Mouse (Mus musculus) fat pad, adult 2 months (tissue): Measurements from ENCODE around the gene Pla2g12a.
A peak's percentile ranks its signal among the peaks of the same experiment; 100 is the strongest.

ENCODE experiments used
- DNase-seq: peaks from one replicate; pipeline ENCODE4 v3.0.0-alpha.2; 2011; ENCODE audit warnings: low read depth, low spot score; ENCODE audit errors: extremely low read depth

Pla2g12a gene

DNA sequence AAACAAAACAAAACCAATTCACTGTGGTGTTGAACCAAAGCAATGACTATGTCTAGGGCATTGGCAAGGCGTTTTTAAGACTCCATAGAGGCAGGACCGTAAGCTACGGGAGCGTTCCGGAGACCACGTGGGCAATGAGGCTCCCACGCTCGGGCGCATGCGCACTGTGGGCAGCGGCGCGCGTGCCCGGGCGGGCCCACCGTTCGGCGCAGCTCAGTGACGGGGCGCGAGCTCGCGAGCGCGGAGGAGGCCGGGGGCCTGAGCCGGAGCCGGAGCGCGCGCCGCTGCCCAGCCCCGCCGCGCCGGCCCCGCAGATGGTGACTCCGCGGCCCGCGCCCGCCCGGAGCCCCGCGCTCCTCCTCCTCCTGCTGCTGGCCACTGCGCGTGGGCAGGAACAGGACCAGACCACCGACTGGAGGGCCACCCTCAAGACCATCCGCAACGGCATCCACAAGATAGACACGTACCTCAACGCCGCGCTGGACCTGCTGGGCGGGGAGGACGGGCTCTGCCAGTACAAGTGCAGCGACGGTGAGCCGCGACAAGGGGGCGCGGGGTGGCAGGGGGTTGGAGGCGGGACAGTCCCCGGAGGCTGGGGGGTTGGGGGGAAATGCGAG, at the start of gene Pla2g12a:
Gene Pla2g12a, plus strand, starts transcription at position 202 of the 617 bp plus-strand sequence.
- no peak for DNase-seq

DNA sequence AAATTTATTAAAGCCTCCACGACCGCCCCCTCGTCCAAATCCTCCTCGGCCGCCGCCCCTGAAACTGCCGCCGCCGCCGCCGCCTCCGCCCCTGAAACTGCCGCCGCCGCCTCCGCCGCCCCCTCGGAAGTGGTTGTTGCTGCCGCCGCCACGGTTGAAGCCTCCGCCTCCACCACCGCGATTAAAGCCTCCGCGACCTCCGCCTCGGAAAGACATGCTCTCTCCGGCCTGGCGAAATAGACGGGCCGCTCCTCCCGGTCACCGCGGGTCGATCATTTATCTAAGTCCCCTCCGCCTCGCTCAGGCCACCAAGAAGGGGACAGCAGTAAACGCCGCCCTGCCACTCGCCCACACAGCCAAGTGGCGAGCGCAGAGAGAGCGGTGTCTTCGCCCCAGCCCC, 47.8 kb upstream of the Pla2g12a start:
- DNase-seq = no peak

DNA sequence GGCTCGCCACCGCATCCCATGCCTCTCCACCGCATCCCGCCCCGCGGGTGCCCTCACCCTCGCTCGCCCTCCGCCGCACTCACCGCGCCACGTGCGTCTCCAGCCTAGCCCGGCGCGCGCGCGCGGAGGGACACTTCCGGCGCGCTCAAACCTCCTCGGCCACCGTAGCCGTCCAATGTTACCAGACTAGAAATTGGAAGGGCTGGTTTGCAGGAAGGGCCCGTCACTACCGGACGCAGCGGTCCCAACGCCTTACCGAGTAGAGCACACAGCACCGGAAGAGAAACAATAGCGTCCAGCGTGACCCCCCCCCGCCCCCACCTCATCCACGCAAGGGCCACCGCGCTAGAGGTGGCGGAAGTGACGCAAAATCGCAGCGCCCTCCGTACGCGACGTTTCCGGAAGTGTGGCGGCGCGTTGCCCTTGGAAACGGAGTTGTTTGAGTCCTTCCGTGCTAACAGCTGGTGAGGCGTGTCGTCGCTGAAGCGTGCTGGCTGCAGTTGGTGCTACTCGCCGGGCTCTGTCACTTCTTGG, 47.3 kb upstream of the Pla2g12a start, which contains the start of gene Gar1:
Gene Gar1, minus strand, starts transcription at position 362 of the 534 bp plus-strand sequence.
- DNase-seq = peak; percentile 52

DNA sequence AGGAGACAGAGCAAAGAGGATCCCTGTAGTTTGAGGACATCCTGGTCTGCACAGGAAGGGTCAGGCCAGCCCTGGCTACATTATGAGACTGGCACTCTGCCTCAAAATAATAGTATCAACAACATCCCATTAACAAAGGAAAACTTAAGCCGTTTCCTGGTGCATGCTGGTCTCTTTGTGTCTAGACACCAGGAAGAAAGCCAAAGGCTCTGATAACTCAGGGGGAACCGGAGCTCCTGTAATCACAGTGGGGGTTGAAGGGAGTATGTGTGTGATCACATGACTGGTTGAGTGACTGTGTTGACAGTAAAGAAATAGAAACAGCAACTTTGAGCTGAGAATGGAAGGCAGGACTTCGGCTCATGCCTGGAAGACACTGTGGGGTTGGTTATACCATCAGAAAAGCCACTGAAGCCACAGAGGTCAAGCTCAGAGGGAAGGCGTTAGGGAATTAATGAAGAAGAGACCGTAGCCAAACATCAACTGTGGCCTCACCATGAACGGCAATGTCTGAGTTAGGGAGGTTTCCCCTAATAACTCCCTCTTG, 42.9 kb upstream of the Pla2g12a start, which contains the start of gene Cfi:
Gene Cfi, plus strand, starts transcription at position 497 of the 547 bp plus-strand sequence.
- DNase-seq = no peak

DNA sequence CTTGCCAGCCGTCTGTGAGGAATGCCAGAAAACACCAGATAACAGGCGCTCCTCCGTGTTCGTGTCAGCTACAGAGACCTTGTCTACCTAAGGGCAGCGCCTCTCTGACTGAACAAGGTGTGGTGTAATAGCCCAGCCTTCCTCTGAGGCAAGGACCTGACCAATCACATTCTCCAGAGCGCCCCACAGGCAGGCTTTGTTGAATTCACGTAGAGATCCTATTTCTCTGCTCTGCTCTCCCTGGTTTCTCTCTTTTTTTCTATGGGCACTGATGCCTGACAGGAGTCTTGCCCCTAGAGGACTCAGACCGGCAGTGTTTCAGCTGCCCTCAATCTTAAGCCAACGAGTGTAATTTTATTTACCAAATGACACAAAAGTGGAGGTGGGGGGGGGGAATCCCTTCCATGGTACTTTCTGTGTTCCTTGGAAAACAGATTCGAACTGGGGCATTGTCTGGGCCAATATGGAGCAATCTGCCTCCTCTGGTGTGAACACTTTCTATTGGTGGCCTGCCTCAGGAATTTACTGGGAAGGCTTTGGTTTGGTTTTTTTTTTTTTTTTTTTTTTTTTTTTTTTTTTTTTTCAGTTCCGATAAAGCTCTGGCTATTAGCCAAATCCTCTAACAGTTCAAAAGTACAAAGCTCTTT, 42.2 kb upstream of the Pla2g12a start:
- no peak for DNase-seq

DNA sequence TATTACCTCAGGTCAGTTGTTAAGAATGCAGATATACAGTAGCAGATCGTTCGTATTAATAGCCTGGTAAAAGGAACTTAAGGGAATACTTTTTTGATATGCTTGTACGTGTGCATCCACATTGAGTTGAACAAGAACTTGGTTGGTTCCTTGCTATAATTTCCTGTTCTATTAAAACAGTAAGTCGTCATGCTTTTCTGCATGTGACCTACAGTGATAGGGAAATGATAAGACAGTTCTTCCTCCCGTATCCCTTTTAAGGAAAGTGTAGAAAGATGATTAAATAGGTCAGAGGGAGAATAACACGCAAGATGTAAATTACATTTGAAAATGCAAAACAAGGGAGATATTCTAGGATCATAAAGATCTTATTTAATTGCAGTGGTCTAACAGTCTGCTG, 41.4 kb upstream of the Pla2g12a start:
- no peak for DNase-seq

DNA sequence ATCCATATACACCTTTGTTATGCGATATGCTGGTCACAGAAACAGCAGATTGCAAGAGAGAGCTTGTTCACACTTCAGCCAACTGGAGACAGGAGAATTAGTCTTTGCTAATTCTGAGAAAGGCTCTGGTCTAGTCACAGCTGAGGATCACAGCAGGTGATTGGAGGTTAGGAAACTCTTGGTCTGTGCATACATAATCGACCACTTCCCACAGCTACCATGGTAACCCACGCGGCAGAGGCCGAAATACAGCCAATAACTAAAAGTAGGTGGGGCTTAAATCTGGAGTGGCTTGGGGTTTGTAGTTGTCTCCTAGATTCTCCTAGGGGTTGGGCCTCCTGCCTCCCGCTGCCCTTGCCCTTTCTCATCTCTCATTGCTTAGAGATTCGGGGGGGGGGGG, 40.4 kb upstream of the Pla2g12a start:
- DNase-seq = no peak

DNA sequence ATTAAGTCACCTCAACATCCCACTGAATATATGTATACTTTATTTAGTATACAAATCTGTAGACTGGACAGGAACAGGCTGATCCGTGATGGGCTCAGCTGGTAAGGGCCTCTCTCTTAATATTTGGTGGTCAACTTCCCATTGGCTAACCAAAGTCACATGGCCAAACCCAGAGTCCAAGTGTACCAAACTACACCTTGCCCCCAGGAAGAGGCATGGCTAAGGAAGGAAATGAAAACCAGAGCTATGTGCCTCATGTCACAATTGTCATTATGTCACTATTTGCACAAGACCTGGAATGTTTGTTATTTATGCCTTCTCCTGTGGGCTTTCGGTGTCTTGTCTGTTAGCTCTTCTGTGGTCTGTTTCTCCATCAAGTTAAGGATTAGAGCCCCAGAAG, 32.5 kb upstream of the Pla2g12a start:
- DNase-seq = no peak

DNA sequence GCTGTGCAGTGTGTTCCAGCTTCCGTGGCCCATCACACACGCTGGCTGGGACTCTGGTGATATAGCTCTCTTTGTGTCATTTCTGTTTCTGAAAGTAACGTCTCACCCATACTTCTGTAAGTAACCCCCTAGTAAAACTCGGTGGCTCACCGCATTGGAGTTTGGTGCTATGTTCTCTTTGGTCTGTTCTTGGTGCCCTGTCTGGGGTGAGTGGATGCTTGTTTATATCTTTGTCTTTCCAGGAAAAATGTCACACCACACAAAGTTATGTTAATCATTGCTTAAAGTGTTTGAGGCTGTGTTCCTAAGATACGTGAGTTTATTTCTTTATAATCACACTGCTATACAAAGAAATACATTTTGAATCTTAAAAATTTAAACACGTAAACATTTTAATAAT, 31.6 kb upstream of the Pla2g12a start:
- no peak for DNase-seq

DNA sequence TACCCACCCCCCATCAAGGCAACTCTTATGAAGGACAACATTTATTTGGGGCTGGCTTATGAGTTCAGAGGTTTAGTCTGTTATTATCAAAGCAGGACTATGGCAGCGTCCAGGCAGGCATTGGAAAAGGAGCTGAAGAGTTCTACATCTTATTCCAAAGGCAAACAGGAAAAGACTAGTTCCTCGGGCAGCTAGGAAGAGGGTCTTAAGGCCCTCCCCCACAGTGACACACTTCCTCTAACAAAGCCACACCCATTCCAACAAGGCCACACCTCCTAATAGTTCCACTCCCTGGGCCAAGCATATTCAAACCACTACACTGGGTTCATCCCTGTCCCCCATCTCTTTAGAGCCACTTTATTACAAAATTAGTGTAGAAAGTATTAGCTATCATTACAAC, 15.8 kb upstream of the Pla2g12a start:
- no peak for DNase-seq

DNA sequence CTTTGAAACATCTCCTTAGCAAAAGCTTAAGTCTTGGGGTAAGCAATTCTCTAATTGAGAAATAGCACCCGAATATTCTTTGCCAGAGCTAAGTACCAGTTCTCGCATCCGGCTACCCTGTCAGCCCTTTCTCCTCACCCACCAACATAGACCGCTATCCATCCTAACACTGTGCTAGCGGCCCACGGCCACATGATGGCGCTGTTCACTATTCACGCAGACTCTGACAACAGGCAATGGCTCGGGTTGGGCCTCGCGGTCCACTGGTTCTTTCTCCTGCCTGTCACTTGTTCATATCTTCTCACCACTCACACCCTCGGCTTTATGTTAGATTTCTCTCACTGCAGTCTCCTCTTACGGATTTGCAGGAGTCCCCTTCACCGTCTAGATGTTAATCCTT, 14.7 kb upstream of the Pla2g12a start:
- no peak for DNase-seq

DNA sequence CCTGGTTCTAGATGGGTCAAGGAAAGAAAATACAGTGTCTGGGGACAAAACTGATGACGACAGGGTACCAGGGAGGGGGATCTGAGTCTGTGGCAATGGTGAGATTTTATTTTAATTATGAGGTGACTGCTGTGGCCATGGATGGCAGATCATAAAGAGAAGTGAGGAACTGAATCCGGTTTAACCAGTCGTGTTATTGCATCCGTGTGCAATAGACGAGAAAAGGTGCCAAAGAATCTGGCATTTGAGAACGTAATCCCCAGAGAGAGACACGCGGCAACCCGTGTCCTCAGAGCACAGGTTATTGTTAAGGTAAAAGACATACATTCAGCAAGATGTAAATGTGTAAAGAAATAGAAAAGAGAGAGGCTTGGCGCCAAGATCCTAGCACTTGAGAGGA, 1.1 kb upstream of the Pla2g12a start:
- DNase-seq = peak; percentile 69

DNA sequence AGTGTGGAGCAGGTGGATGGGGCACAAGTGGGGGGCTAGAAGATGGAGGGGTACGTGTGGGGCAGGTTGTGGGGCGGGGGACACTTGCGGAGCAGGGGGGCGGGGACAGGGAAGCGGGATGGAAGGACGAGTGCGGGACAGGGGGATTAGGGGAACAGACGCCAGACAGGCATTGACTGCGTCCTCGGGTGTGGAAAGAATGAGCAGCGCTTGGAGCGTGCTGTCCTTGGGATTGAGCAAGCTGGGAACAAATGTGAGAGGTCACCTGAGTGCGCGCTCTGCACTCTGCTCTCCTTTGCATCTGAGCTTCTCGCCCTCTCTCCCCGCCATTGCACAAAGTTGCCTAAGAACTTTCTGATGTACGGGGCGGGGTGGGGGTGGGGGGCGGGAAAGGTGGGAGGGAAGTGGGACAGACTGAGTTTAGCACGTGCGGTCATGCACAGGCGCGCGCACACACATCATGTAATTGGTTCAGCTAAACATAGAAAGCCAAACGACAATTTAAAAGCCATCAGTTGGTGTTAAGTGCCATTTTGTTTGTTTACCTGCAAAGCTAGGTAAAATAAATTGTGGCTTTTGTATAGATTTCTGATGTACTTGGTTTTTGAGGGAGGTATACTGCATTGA, 838 bp downstream of the Pla2g12a start:
- no peak for DNase-seq

DNA sequence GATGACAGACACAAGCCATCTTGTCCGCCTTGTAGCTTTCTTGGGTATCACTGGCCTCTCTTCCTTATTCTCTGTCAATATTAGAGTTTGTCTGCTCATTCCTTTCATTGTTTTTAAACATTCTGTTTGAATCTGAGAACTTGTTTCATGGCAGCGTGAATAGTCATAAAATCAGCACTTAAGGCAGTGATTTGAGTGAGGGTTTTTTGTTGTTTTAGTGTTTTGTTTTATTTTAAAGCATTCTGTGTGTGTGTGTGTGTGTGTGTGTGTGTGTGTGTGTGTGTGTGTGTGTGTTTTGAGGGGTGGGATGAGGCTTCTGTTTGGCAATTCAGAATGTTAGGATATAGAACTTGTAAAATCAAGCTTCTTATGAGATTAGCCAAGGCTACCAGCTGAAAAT, 1.5 kb downstream of the Pla2g12a start:
- DNase-seq = no peak

DNA sequence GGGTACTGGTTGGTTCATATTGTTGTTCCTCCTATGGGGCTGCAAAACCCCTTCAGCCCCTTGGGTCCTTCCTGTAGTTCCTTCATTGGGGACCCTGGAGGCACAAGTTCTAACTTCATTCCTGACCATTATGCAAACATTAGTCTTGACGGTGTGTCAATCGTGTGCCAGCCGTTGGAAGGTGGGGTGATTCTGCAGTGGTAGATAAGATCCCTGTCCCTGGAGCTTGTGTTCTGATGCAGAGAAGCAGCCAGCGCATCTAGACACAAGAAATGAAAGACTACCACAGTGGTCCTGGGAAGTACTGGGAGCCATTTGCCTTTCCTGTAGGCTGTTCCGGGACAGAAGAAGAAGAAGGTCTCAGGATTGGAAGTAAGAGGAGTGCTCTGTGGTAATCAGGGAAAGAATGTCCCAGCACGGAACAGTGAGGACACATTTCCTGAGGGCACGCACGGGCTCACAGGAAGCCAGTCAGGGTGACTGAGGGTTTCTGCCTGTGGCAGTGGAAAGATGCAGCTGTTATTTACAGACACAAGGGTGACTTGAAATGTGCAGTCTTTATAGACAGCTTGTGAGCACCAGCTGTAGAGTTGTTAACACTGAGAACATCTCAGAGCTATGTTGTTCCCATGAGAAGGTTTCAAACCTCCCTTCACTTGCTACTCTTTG, 2.7 kb downstream of the Pla2g12a start:
- no peak for DNase-seq

DNA sequence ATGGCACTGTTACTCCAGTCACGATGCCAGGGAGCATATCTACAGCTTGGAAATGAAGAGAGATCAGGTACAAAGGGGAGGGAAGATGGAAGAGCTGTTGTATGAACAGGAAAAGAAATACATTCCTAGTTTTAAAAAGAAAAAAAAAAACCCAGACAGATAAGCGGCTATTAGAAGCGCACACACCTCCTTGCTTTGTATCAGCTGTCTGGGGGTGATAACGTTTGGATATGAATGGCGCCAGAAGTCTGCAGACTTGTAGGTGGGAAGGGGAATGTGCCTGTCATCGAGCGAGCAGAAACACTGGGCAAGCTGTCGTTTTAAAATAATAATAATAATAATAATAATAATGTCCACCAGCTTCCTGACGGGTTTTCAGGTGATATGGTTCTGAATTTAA, 7.2 kb downstream of the Pla2g12a start:
- no peak for DNase-seq

DNA sequence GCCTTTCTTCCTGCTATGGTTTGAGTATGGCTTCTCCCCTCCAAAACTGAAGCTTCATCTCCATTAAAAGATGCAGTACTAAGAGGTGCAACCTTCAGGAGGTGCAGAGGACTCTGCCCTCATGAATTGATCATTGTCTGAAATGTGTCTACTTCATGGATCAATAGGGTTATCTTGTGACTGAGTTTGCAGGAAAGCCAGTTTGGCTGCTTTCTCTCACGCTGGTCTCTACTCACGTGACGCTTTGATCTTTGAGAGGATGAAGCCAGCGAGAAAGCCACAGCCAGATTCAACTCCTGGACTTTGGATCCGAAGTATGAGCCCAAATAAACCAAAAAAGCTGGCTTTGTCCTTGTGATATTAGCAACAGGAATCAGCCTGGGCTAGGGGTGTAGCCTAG, 8.0 kb downstream of the Pla2g12a start:
- DNase-seq = no peak

DNA sequence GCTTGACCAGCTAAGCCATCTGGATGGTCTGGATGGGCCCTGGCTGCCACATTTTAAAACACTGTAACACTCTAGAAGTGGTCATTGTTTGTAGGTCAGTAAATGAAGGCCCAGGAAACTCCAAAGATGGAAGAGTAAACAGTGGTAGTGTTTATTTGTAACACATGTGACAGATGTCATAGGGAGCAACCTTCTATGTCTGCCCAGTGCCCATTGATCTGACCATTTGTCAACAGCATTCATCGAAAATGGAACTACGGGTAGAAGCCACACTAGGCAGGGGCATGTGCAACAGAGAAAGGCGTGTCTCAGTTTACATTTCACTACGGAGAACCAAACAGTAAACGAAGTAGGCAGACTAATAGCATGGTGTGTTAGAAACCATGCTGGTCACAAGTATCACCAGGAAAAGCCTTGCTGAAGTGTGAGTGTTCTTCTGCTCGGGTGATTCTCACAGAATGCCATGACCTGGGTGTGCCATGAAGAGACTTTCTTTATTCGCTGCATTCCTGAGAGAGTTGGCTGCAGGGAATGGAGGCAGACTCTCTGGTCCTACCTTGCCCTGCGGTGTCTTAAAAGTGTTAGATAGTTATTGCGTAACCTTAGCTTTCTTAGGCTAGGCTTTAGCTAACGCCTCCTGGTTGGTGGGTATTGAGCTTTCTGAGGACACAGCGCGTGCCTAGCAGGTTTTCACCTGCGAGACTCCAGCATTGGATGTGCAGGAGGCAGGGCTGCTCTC, 9.5 kb downstream of the Pla2g12a start:
- no peak for DNase-seq

DNA sequence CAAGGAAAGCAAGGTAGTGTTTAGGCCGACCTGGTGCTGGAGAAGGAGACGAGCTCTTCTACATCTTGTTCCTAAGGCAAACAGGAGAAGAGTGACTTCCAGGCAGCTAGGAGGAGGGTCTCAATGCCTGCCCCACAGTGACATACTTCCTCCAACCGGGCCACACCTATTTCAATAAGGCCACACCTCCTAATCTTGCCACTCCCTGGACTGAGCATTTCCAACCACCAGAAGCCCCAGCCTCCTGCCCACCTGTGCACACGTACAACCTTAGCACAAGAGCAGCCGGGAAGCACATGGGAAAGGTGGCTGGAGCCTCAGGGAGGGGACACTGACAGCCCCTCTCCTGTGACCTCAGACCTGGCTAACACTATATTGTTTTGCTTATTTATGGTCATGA, 13.6 kb downstream of the Pla2g12a start:
- no peak for DNase-seq

DNA sequence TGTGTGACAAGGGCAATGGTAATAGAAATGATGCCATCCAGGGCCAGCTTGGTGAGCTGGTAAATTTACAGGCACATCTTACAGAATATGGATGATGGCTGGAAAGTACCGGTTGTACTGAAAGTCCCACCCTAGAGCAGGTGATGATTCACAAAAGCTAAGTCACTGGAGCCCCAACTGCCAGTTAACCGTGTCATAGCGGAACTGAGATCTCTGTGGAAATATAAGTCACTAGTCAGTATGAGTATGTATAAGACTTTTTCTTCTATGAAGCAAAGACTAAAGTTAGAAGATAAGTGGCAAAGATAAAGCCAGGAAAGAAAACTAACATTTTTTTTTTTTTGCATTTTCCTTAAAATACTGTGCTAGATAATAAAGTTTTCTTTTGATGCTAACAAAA, 14.7 kb downstream of the Pla2g12a start:
- no peak for DNase-seq

DNA sequence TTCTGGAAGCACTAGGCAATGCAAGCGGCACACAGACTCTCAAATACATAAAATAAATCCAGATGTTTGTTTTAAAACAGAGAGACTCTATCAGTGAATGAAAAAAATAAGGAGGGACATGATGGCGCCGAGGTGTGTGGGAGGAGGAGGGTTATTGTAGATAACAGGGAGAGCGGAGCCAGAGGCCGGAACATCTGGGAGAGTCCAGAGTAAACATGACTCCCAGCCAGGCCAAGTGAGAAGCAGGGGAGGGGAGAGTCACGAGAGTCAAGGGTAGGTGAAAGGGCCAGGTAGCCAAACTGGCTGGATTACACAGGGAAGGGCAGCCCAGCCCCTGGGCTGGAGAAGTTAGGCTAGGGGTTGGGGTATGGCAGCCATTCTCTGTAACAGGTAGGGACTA, 18.2 kb downstream of the Pla2g12a start:
- no peak for DNase-seq
